Mouse (Mus musculus) regulatory T cell (primary cell): Measurements from ENCODE around the gene Kdm7a.

Experiments used
- in situ Hi-C: fragments of 300-600 bp; cut with MboI, MseI; formaldehyde crosslinking; loops from one replicate; pipeline ENCODE4 v1.15.1; 2025; ENCODE audit warnings: high pct_unique_total_duplicates

Kdm7a gene

DNA sequence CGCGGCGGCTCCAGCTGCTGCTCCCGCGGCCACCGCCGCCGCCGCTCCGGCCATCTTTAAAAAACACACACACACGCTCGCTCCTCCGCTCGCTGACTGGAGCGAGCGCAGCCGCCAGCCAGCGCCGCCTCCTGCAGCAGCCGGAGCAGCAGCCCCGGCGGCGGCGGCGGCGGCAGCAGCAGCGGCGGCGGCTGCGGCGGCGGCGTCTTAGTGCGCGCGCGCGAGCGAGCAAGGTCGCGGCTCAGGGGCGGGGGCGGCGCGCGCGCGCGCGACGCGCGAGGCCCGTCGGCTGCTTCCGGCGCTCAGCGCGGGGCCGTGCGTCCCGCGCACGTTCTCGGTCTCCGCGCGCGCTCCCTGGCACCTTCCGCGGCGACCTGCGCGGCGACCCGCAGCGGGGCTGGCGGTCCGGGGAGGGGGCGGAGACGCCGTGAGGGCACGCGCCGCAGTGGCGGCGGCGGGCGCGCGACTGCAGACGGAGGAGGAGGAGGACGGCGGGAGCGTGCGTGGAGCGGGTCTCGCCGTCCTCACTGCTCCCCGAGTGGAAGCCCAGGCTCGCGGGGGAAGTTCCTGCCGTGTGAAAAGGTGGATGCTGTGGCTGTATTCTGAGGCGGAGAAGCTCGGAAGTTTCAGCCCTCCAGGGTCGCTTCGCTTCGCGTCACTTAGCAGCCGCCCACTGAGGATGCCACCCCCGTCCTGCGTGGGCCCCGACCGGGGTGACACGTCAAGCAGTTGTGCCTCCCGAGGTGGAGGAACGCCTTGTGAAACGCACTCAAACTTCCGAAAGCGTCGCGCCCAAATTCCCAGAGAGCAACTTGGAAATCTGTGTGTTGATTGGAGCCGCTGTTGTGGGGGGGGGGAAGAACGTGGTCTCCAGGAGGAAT lies at the start of gene Kdm7a:
TSS of gene Kdm7a (minus strand) at position 209 of the 881 bp plus-strand sequence.
- in situ Hi-C loops = no loop called here

DNA sequence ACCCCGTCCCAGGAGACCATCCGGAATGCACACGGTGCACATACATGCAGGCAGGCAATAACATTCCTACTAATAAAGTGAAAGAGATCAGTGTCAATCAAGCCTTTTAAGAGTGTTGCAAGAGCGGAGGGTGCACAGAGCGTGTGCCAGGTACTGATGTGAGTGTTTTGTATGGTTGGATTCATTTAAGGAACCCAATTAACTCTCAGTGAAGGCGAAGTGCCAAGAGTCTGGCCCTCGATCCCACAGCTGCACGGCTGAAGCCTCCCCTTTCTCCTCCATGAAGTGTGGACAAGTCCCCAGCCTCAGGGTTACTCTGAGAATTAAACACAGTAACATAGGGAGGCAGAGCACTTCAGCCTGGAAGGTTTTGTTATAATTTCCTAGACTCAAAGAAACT lies 48.7 kb upstream of the Kdm7a start:
- in situ Hi-C loops = loop anchor here (5.0 kb wide), 1 partner anchor 43 kb away; no protein-coding TSS in a partner anchor

DNA sequence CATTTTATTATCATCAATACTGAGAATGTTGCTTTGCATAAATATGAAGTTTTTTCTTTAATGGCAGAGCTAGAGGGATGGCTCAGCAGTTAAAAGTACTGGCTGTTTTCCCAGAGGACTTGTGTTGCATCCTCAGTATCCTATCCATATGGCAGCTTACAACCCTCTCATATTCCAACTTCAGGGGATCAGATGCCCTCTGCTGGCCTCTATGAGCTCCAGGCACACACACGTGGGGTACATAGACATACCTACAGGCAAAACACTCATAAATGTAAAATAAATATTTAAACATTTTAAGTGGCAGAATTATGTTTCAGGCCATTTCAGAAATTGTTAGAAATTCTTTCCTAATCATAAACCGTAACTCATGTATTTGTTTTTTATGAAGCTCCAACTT lies 43.5 kb upstream of the Kdm7a start:
- in situ Hi-C loops = no loop called here

DNA sequence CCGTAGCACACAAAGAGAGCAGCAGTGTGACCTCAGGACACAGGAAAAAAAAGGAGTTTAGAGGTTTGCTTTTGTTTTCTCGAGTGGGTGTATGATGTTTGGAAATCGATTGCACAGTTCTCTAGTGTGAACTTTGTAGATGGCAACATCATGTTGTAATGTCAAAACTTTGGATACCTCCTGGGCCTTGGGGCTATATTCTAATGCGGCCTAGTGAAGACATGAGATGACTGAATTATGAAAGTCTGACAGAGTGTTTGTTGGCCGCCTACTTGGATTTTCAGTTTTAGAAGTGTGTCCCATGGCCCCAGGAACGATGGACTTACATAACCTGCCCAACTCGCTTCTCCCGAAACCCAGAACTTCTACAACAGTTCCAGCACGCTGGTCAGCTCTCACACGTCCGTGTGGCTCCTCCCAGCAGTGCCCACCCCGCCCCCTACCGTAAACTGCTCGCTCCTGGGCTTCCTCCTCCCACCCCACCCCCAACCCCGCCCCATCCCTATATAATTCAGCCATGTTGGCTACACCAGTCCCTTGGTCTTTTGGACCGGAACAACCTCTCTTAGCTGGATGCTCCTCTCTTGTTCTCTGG lies 42.7 kb upstream of the Kdm7a start:
- in situ Hi-C loops = no loop called here

DNA sequence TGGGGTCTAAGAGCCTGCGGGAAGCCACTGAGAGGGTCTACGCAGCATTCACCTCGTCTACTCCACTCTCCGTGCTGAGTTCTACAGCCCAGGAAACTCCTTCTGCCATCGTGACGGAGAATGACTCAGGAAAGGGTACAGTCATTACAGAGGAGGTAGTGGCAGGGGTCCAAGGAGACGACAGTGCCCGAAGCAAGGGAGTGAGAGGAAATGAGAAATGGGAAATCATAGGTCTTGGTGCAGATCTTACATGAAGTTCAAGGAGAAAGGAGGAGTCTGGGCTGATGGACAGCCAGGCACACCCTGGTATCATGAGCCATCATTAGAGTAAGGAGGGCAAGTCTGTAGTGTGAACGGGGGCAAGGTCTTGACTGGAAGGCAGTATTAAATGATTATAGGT lies 37.5 kb upstream of the Kdm7a start:
- in situ Hi-C loops = no loop called here

DNA sequence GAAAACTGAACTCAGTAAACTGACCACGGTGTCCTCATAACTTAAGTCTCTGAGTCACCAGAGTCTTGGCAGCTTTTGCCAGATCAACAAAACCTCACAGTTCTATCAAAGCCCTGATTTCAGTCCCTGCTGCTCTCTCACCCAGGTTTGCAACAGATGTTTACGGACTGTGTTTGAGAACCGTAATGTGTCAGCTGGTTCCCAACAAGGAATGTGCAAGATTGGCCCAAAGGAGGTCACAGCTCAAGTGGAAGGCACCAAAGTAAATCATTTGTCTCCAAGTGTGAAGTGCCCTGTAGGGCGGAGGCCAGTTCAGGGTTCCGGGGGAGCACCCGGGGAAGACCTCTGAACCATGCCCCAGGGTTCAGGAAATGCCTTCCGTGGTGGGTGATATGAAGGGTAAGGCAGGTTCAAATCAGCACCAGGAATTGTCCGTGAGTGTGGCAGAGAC lies 36.9 kb upstream of the Kdm7a start:
- in situ Hi-C loops = no loop called here

DNA sequence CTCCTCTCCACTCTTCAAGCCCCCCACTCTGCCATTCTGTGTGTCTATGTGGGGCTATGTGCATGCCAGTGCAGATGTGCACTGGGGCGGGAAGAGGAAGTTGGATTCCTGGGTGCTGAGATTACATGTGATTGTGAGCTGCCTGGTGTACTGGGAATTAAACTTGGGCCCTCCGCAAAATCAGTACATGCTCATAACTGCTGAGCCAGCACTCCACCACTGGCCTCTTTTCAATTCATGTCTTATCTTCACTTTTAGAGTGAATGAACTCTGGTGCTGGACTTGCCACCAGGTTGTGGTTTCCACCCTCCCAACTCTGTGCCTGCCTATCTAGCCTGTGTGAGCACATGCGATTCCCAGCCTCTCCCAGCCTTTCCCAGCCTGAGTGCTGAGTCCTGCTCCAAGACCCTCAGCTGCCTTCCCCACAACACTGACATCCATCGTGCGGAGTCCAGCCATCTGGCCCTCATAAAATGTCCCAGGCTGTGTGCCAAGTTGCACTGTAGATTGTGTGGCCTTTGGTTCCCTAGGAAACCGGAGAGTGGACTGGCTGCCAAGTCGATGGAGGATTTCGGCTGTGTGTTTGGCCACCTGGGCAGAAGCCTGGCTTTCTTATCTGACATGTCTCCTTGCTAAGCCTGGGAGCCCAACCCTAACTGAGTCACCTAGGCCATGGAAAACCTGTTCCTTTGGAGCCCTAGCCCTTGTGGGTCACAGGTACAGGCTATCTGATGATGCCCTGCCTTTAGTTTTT lies 36.3 kb upstream of the Kdm7a start:
- in situ Hi-C loops = no loop called here

DNA sequence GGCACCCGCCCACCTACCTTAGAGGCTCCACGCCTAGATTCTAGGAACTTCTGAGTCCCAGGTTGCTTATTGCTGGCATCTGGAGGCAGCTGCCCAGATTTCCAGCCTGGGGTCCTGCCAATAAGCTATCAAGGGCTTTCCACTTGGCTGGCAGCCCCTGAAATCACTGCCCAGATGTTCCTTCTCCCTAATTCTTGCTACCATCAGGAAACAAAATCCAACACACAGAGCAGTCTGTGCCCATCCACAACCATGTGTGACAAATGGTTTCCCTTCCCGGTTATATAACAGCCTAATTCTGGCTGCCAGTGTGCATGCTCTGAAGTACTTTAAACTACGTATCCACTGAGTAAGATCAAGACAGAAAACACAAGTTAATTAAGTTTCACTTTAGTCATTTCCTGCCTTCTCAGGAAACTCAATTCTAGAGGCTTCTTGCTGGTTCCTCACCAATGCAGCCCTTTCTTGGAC lies 34.9 kb upstream of the Kdm7a start:
- in situ Hi-C loops = no loop called here

DNA sequence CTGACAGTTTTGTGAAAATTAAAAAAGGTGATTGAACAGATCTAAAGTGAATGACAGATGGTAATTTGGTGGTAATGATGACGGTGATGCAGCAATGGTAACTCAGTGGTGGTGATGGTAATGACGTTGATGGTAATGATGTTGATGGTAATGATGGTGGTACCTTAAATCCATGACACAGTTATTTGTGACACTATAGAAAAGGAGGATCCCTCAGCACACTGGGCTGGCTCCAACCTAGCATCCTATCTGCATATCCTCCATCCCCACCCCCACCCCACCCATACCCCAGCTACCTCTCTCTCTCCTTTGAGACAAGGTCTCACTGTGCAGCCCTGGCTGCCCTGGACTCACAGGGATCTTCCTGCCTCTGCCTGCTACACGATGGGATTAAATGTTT lies 34.4 kb upstream of the Kdm7a start:
- in situ Hi-C loops = no loop called here

DNA sequence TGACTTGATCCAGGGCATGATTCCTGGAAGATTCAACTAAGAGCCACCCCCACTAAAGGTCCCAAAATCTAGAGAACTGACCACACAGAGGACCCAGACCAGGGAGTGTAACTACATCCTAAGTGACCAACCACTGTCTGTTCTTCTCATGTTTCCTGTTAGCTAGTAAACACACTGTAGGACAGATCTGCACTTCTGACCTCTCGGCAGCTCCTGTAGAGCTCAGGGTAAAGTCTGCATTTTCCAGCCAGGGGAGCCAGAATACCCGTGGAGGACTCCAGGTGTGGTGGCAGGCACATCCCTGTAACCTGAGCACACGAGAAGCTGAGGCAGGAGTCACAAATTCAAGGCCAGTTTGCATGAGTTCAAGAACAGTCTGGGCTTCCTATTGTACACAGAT lies 31.3 kb upstream of the Kdm7a start:
- in situ Hi-C loops = no loop called here

DNA sequence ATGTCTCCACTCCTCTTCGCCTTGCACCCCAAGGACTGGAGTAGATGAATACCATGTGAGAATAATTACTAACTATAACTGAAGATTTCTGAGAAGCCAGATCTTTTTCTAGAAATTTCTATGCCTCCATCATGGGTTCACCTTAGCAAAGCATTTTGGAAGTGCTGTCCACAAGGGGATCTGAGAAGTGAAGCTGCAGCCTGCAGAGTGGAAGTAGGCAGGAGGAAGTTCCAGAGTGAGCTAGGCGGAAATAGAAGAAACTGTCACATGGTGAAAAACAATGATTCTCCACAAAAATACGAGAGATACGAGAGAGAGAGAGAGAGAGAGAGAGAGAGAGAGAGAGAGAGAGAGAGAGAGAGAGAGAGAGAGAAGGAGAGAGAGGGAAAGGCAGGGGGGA lies 26.0 kb upstream of the Kdm7a start:
- in situ Hi-C loops = no loop called here

DNA sequence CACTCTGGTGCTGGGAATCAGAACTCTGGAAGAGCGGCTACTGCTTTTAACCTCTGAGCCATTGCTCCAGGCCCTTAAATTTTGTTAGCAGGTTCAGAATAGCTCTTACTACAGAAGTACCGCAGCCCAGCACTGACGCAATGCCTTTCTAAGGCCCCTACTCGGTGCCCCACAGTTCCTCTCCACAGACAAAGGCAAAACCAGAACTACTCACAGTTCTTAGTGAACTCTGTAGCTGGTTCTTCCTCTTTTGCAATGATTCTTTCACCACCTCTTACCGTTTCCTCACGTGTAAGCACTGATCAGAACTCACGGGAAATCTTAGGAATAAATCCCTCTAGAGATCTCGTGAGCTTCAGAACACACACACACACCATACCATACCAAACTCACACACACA lies 24.1 kb upstream of the Kdm7a start:
- in situ Hi-C loops = no loop called here

DNA sequence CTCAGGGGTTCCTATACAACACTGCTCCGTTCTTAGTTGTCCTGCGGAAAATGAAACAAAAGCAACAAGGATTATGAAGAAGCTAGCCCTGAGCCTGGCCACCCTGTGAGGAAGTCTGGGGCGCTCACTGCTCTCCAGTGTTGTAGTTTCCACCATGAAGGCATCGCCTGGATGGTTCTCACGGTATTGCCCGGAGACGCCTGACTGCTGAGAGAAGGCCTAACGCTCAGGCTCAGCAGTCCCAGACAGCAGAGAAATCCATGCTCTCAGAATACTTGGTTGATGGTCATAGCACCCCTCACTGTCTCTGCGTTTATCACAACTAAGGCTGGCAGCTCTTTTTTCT lies 20.0 kb upstream of the Kdm7a start:
- in situ Hi-C loops = no loop called here

DNA sequence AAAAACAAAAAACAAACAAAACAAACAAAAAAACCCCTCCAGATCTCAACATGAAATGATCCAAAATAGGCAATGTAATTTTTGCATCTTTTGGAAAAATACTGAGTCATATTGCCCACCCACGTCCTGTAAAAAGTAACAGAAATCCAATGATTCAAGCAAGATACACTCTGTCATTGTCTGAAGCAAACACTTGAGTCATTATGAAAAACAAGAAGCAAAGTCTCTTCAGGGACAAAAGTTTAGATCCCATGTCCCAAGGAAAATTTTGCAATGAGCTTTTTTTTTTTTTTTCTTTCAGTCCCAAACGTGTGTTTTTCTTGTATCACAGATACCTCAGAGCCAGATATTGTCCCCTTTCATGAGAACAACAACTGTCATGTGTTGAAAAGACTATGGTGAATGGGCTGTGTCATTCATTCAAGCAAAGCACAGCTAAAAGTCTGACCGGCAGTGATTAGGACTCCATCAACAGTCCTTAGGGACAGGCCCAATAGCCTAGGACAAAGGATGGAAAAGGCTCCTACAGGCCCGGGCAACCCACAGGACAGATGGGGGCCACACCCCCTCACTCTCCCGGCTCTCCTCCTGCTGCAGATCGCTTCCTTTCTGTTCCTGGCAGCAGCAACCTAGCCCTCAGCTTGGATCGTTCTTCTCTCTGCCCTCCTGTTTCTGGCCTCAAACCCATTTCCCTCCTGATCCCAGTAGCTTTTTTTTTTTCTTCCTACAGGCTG lies 19.5 kb upstream of the Kdm7a start:
- in situ Hi-C loops = no loop called here

DNA sequence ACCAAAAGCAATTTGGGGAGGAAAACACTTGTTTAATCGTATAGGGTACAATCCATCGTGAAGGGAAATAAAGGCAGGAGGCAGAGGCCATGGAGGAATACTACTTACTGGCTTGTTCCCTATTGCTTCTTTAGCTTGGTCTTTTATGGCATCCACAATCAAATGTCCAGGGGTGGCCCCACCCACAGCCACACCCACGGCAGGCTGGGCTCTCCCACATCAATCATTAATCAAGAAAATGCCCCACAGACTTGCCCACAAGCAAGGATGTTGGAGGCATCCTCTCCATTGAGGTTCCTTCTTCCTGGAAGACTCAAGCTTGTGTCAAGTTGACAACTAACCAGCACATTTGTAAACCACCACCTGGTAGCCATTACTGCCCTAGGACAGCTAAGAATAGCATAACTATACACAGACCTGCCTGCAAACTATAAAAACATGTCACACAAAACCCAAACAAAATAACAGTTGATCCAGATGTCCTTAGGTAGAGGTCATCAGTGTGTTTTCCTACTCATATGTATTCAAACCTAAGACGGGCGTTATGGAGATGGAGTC lies 16.8 kb upstream of the Kdm7a start:
- in situ Hi-C loops = no loop called here

DNA sequence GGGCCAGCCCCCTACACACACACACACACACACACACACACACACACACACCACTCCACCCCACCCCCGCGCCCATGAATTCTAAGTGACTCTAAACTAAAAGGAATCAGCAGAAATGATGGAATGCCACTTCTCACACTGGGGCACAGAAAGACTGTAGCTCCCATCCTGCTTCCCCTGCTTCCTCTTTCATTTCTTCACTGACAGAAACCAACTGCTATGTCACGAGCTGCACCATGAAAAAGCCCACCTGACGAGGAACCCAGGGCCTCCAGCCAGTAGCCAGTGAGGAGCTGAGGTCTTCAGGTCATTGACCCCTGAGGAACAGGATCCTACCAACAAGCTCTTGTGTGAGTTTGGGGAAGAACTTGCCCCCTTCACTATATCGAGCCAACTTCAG lies 15.9 kb upstream of the Kdm7a start:
- in situ Hi-C loops = no loop called here

DNA sequence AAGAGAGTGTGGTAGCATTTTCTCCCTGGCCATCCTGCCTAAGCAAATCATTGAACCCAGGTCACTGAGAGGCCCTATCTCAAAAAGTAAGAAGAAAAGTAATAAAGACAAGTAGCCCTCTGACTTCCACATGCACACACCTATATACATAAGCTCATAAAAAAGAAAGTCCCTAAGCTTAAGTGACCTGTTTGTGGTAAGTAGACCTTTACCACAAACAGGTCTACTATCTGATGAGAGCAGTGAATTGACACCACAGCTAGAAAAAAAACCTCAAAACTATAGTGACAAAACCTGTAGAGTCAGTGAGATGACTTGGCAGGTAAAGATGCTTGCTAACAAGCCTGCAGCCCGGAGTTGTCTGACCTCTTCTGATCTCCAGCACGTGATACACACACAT lies 11.4 kb upstream of the Kdm7a start:
- in situ Hi-C loops = no loop called here

DNA sequence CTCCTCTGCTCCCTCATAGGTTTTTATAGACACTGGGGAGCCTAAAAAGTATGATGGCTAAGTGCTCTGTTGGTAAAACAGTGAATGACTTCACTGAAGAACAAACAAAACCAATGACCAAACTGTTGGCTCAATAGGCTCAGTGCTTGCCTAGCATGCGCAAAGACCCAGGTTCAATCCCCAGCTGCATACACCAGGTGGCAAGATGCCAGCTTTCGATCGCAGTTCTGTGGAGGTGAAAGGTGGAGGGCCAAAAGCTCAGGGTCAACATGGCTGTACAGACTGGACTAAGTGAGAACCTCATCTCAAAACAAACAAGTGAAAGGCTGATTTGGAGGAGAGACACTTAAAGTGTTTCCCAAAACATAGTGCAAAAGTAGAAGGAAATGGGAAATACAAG lies 10.5 kb upstream of the Kdm7a start:
- in situ Hi-C loops = no loop called here

DNA sequence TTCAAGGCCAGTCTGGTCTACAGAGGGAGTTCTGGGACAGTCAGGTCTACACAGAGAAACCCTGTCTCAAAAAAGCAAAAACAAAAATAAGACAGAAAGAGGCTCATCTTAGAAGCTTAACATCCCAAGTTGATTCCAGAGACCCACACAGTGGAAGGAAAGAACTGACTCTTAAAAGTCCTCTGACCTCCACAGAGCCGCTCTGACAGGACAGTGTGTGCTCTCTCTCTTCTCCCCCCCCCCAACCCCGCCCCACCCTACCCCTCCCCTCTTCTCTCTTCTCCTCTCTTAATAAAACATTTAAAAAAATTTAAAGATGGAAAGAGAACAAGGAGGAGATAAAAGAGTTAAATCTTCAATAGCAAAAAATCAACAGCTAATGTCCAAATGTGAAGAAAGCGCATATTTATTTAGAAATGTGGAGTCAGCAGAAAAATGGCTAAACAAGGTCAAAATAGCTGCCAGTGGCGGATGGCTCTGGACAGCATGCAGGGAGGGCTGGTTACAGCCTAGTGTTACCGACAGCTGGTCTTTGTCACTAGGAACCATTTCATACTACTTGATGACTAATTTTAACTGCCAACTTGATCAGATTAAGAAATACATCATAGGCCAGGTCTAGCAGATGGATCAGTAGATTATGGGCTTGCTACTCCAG lies 8.5 kb upstream of the Kdm7a start:
- in situ Hi-C loops = loop anchor here (5.0 kb wide), 1 partner anchor 42 kb away; no protein-coding TSS in a partner anchor

DNA sequence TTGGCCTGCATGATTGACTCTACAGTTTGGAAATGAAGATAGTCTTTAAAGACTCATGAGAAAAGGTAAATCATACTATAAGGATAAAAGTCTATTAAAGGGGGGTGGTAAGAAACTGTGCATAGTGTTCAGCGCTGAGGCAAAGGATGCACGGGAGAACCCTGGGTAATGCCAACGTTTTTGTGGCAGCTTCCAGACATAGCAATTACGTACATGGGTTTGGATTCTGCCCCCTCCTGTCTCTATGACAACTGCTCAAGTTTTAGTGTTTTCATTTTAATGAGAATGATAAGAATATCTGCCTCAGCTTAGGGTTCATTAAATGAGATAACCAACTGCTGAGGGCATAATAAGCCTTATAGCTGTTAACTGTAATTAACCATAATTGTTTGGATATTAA lies 3.1 kb upstream of the Kdm7a start:
- in situ Hi-C loops = loop anchor here (5.0 kb wide), 1 partner anchor 48 kb away; no protein-coding TSS in a partner anchor

DNA sequence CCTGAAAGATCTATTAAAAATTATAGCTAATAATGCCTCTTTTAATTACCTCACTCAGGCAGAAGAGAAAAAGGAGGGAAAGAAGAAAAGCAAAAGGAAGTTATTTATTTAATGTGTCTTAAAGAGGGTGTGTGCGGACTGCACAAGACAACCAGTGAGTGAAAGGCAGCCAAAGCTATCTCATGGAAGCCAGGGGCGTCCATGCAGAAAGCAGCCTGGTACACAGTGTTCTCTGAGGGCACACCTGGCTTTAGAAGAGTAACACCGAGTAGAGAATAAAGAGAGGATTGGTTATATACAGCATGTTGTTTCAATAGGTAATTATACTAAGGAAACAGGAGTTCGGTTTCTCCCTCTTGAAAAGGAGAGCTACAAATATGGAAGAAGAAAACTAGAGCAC lies 1.6 kb upstream of the Kdm7a start:
- in situ Hi-C loops = no loop called here
